Mouse (Mus musculus): ENCODE results near the gene Pak6.

The Pak6 gene

GRCm38 (mm10) chr2:118664975-118665516, 1.9 kb downstream of the Pak6 start:
- no peak for DNase-seq (ENCODE audit: extremely low read depth, low read depth, low spot score)

- no peak for DNase-seq (ENCODE audit: extremely low read depth, low read depth, low spot score)
Measured at GRCm38 (mm10) chr2:118665616-118666015, 2.5 kb downstream of the Pak6 start.

GRCm38 (mm10) chr2:118667181-118667580, 4.1 kb downstream of the Pak6 start:
- no peak for DNase-seq (ENCODE audit: extremely low read depth, low read depth, low spot score)

- no peak for DNase-seq (ENCODE audit: extremely low read depth, low read depth, low spot score)
Measured at GRCm38 (mm10) chr2:118669245-118669644, 6.1 kb downstream of the Pak6 start.

- no peak for DNase-seq (ENCODE audit: extremely low read depth, low read depth, low spot score)
Measured at GRCm38 (mm10) chr2:118669785-118670184, 6.7 kb downstream of the Pak6 start.

- DNase-seq (ENCODE audit: extremely low read depth, low read depth, low spot score): no peak
Measured at GRCm38 (mm10) chr2:118671728-118672127, 8.6 kb downstream of the Pak6 start.

- DNase-seq (ENCODE audit: extremely low read depth, low read depth, low spot score): no peak
Measured at GRCm38 (mm10) chr2:118673686-118674465, 10.8 kb downstream of the Pak6 start.

GRCm38 (mm10) chr2:118674500-118674899, 11.4 kb downstream of the Pak6 start:
- DNase-seq (ENCODE audit: extremely low read depth, low read depth, low spot score): peak; percentile 79

- DNase-seq (ENCODE audit: extremely low read depth, low read depth, low spot score): no peak
Measured at GRCm38 (mm10) chr2:118676839-118677741, 14.0 kb downstream of the Pak6 start.

GRCm38 (mm10) chr2:118677817-118678216, 14.7 kb downstream of the Pak6 start:
- DNase-seq (ENCODE audit: extremely low read depth, low read depth, low spot score): no peak

GRCm38 (mm10) chr2:118679577-118679976, 16.5 kb downstream of the Pak6 start:
- DNase-seq (ENCODE audit: extremely low read depth, low read depth, low spot score): no peak

- no peak for DNase-seq (ENCODE audit: extremely low read depth, low read depth, low spot score)
Measured at GRCm38 (mm10) chr2:118680926-118681325, 17.8 kb downstream of the Pak6 start.

- no peak for DNase-seq (ENCODE audit: extremely low read depth, low read depth, low spot score)
Measured at GRCm38 (mm10) chr2:118682544-118683260, 19.6 kb downstream of the Pak6 start.

- DNase-seq (ENCODE audit: extremely low read depth, low read depth, low spot score): no peak
Measured at GRCm38 (mm10) chr2:118685088-118685487, 22.0 kb downstream of the Pak6 start.

GRCm38 (mm10) chr2:118686693-118687092, 23.6 kb downstream of the Pak6 start:
- no peak for DNase-seq (ENCODE audit: extremely low read depth, low read depth, low spot score)

GRCm38 (mm10) chr2:118687791-118688190, 24.7 kb downstream of the Pak6 start:
- no peak for DNase-seq (ENCODE audit: extremely low read depth, low read depth, low spot score)

- no peak for DNase-seq (ENCODE audit: extremely low read depth, low read depth, low spot score)
Measured at GRCm38 (mm10) chr2:118689875-118690274, 26.8 kb downstream of the Pak6 start.

- no peak for DNase-seq (ENCODE audit: extremely low read depth, low read depth, low spot score)
Measured at GRCm38 (mm10) chr2:118693370-118693966, 30.4 kb downstream of the Pak6 start.

- DNase-seq (ENCODE audit: extremely low read depth, low read depth, low spot score): no peak
Measured at GRCm38 (mm10) chr2:118695677-118696232, 32.7 kb downstream of the Pak6 start.

All from fat pad, adult 2 months (tissue).